Mouse (Mus musculus): ENCODE data around the gene Nudcd3. TPM values are rescaled to one million over a fixed set of nuclear protein-coding genes. Genes with fewer than 3 reads are reported as not detected.

Gene Nudcd3
- total and polyA plus RNA-seq, 3 experiments: 30.7 to 82.2 (median 35.6) TPM

GRCm38 (mm10) chr11:6177781-6178420, 22.3 kb downstream of the Nudcd3 start (continued):
- TF ChIP-seq BHLHE40 (IDR thresholded peaks at IDR 0.05; ENCODE audit: low read depth, low read length): peak; percentile 94
- TF ChIP-seq NELFE (IDR thresholded peaks at IDR 0.05; ENCODE audit: low read depth, low read length): no peak

- Histone ChIP-seq H3K36me3 (replicated peaks in 1 of 2; ENCODE audit: control insufficient read depth in 1 of 2, insufficient read depth in 1 of 2, low read length in 1 of 2) (peaks cover 0 to 17% of the 10 kb centered on the region in 2 experiments), H3K4me3 (replicated peaks in 1 of 3; ENCODE audit: low read depth in 2 of 3, low read length in 2 of 3, poor library complexity in 1 of 3) (no peak overlapping the region), H3K9me3 (replicated peaks; ENCODE audit: low read length) (peaks cover 2% of the 10 kb centered on the region), H3K27ac (ENCODE audit: insufficient read depth, low read depth) (no peak overlapping the region), H3K27me3 (replicated peaks) (no peaks in the 10 kb centered on the region), H3K4me2 (ENCODE audit: insufficient read depth, low read depth, poor library complexity, severe bottlenecking) (no peak overlapping the region), H3K79me2 (replicated peaks; ENCODE audit: control insufficient read depth, extremely low read depth, insufficient read depth, poor library complexity, severe bottlenecking) (peaks cover 46% of the 10 kb centered on the region), H3K9ac (ENCODE audit: insufficient read depth, low read depth) (no peak overlapping the region), H3K4me1 (ENCODE audit: control insufficient read depth in 1 of 2, insufficient read depth in 2 of 2) (peaks cover 35 to 69% of the 10 kb centered on the region in 2 experiments)
- dilution Hi-C loops (cut with MboI; ENCODE audit: extremely low pct_ligation_motif_present, extremely low pct_unique_long_range_greater_than_20kb, low sequenced_read_pairs) (no loop called here), in situ Hi-C loops (cut with MboI; ENCODE audit: low pct_ligation_motif_present, low pct_unique_long_range_greater_than_20kb, low sequenced_read_pairs) (no loop called here)
- DNase-seq (ENCODE audit: extremely low read depth): peak; percentile 64
- TF ChIP-seq MAZ (IDR thresholded peaks at IDR 0.05; ENCODE audit: low read depth, low read length): no peak
- TF ChIP-seq POLR2AphosphoS2 (IDR thresholded peaks at IDR 0.05; ENCODE audit: low read depth, low read length): no peak
- 0 out of 2 replicates have a peak, but pooled peaks have one; percentile 13 for TF ChIP-seq JUND (conservative IDR thresholded peaks at IDR 0.05; ENCODE audit: low read depth, low read length)
- no peak for TF ChIP-seq POLR2A (IDR thresholded peaks at IDR 0.05; ENCODE audit: low read depth, low read length)
- TF ChIP-seq CHD1 (IDR thresholded peaks at IDR 0.05; ENCODE audit: low read depth, low read length): no peak
- TF ChIP-seq TBP (conservative IDR thresholded peaks at IDR 0.05; ENCODE audit: low read depth, low read length): no peak
- no peak for TF ChIP-seq USF1 (IDR thresholded peaks at IDR 0.05; ENCODE audit: low read depth, low read length)
- no peak for TF ChIP-seq RCOR1 (conservative IDR thresholded peaks at IDR 0.05; ENCODE audit: low read depth, low read length)
- TF ChIP-seq BHLHE40 (IDR thresholded peaks at IDR 0.05; ENCODE audit: low read depth, low read length): peak; percentile 68
- TF ChIP-seq MAFK (IDR thresholded peaks at IDR 0.05; ENCODE audit: insufficient replicate concordance, low read length): no peak
- TF ChIP-seq JUN (IDR thresholded peaks at IDR 0.05; ENCODE audit: insufficient read depth, low read depth, low read length): no peak
- TF ChIP-seq ZNF384 (IDR thresholded peaks at IDR 0.05; ENCODE audit: low read depth, low read length): no peak
- TF ChIP-seq SIN3A (IDR thresholded peaks at IDR 0.05; ENCODE audit: low read length): no peak
- no peak for TF ChIP-seq NELFE (IDR thresholded peaks at IDR 0.05; ENCODE audit: low read depth, low read length)
- TF ChIP-seq NRF1 (IDR thresholded peaks at IDR 0.05; ENCODE audit: low read depth, low read length): no peak
- TF ChIP-seq UBTF (IDR thresholded peaks at IDR 0.05; ENCODE audit: low read depth, low read length): no peak
- no peak for TF ChIP-seq USF2 (conservative IDR thresholded peaks at IDR 0.05; ENCODE audit: low read depth, low read length)
- 0 out of 2 replicates have a peak, but pooled peaks have one; percentile 6 for TF ChIP-seq ETS1 (conservative IDR thresholded peaks at IDR 0.05; ENCODE audit: low read depth, low read length)
- no peak for TF ChIP-seq SMC3 (IDR thresholded peaks at IDR 0.05; ENCODE audit: low read depth, low read length)
- TF ChIP-seq MAX (IDR thresholded peaks at IDR 0.05; ENCODE audit: low read length): no peak
- TF ChIP-seq RAD21 (IDR thresholded peaks at IDR 0.05; ENCODE audit: low read depth, low read length): no peak
- no peak for TF ChIP-seq CTCF (conservative IDR thresholded peaks at IDR 0.05 in 1 of 2, IDR thresholded peaks at IDR 0.05 in 1 of 2; ENCODE audit: low read depth in 2 of 2, low read length in 2 of 2)
- TF ChIP-seq GABPA (IDR thresholded peaks at IDR 0.05; ENCODE audit: insufficient replicate concordance, low read depth, low read length): no peak
- TF ChIP-seq ZKSCAN1 (IDR thresholded peaks at IDR 0.05; ENCODE audit: borderline replicate concordance, low read depth, low read length): no peak
- no peak for TF ChIP-seq E2F4 (IDR thresholded peaks at IDR 0.05; ENCODE audit: insufficient replicate concordance, low read depth, low read length)
- peak; percentile 44; the same call in 1 of the 2 replicates for TF ChIP-seq IRF4 (IDR thresholded peaks at IDR 0.05; ENCODE audit: low read depth, low read length)
- 0 out of 2 replicates have a peak, but pooled peaks have one; percentile 11 for TF ChIP-seq EP300 (IDR thresholded peaks at IDR 0.05; ENCODE audit: low read length)
- TF ChIP-seq PAX5 (IDR thresholded peaks at IDR 0.05; ENCODE audit: low read length): no peak
- no peak for TF ChIP-seq HCFC1 (IDR thresholded peaks at IDR 0.05; ENCODE audit: low read depth, low read length)
- TF ChIP-seq CHD2 (IDR thresholded peaks at IDR 0.05; ENCODE audit: low read length): no peak
- no peak for TF ChIP-seq MXI1 (IDR thresholded peaks at IDR 0.05; ENCODE audit: low read depth, low read length)
- TF ChIP-seq MYC (IDR thresholded peaks at IDR 0.05; ENCODE audit: low read depth, low read length): no peak
- TF ChIP-seq ELF1 (IDR thresholded peaks at IDR 0.05; ENCODE audit: low read depth, low read length): no peak
Observed at GRCm38 (mm10) chr11:6175506-6175905, 24.7 kb downstream of the Nudcd3 start.
